Comparison of ENCODE assay signal across 21 mouse cellular contexts in the genomic region with DNA sequence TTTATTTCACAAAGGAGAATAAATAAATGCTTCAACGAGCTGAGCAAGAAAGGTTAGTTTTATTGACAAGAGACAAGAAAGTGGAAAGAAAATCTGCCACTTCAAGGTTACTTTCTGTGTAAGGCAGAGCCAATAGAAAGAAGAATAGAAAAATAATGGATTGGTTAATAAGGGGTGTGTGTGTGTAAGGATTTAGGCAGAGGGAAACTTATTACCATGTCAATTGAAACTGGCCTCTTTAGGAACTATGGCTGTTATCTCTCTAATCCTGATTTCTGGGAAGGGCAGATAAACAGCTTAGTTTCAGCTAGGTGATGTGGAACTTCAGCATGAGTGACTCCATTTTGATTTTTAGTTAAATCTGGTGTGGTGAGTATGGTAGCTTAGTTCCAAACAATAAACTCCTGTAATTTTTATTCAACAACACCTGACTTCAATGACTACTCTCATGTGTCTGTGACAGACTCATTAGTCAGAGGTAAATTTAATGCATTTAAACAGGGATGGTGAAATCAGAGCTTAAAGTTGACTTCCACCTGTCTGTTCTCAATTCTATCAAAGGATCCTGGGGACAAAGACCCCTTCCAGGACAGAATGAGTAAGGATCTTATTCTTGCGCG.
"Had no signal": no experiment of that assay in that cellular context is flagged by ENCODE, and none has a peak within 500 bp of the region (broad histone marks: within the 10 kb centered on the region; RNA-seq: fewer than 3 reads in every experiment).

No protein-coding gene starts in this region.

- H3K4me2 ChIP-seq: limb, embryonic 12.5 days; limb, embryonic 15.5 days; liver, embryonic 11.5 days; liver, embryonic 15.5 days; lung, embryonic 15.5 days; neural tube, embryonic 12.5 days; neural tube, embryonic 15.5 days; stomach, embryonic 15.5 days had no signal

- H3K9ac ChIP-seq: limb, embryonic 12.5 days; limb, embryonic 15.5 days; liver, embryonic 15.5 days; lung, embryonic 15.5 days; neural tube, embryonic 12.5 days; neural tube, embryonic 15.5 days; stomach, embryonic 15.5 days had no signal

- H3K27me3 ChIP-seq: limb, embryonic 12.5 days; limb, embryonic 15.5 days; liver, embryonic 15.5 days; lung, embryonic 15.5 days; megakaryocyte, embryonic 14.5 days; neural tube, embryonic 12.5 days; neural tube, embryonic 15.5 days; stomach, embryonic 15.5 days had no signal

- H3K27ac ChIP-seq: limb, embryonic 12.5 days; limb, embryonic 15.5 days; liver, embryonic 15.5 days; lung, embryonic 15.5 days; neural tube, embryonic 12.5 days; neural tube, embryonic 15.5 days; stomach, embryonic 15.5 days had no signal

- H3K9me3 ChIP-seq: limb, embryonic 12.5 days; limb, embryonic 15.5 days; liver, embryonic 15.5 days; lung, embryonic 15.5 days; megakaryocyte, embryonic 14.5 days; neural tube, embryonic 12.5 days; neural tube, embryonic 15.5 days; stomach, embryonic 15.5 days had no signal

- H3K4me3 ChIP-seq: limb, embryonic 12.5 days; limb, embryonic 15.5 days; liver, embryonic 15.5 days; lung, embryonic 15.5 days; megakaryocyte, embryonic 14.5 days; neural tube, embryonic 12.5 days; neural tube, embryonic 15.5 days; stomach, embryonic 15.5 days had no signal

- DNase-seq: kidney, adult 18-20 months; kidney, adult 9 months; kidney, postnatal 14 days; kidney, postnatal 4 days; left cerebral cortex, postnatal 4 days; lung, adult 18-20 months; lung, postnatal 10 days; lung, postnatal 36 days; right cerebral cortex, adult 18-20 months; right cerebral cortex, postnatal 14 days; right cerebral cortex, postnatal 4 days; thymus, postnatal 25 days had no signal

- H3K36me3 ChIP-seq: limb, embryonic 12.5 days; limb, embryonic 15.5 days; liver, embryonic 15.5 days; lung, embryonic 15.5 days; neural tube, embryonic 12.5 days; neural tube, embryonic 15.5 days; stomach, embryonic 15.5 days had no signal

- H3K4me1 ChIP-seq: limb, embryonic 12.5 days; limb, embryonic 15.5 days; liver, embryonic 15.5 days; lung, embryonic 15.5 days; megakaryocyte, embryonic 14.5 days; neural tube, embryonic 12.5 days; neural tube, embryonic 15.5 days; stomach, embryonic 15.5 days had no signal
